Mouse (Mus musculus) naive thymus-derived CD4-positive, alpha-beta T cell, adult 2 months (primary cell): ENCODE measurements around the gene Gm10577.

ENCODE experiments used
- DNase-seq: peaks from one replicate; pipeline ENCODE4 v3.0.0-alpha.2; 2011; ENCODE audit warnings: low read depth

The Gm10577 gene

DNA sequence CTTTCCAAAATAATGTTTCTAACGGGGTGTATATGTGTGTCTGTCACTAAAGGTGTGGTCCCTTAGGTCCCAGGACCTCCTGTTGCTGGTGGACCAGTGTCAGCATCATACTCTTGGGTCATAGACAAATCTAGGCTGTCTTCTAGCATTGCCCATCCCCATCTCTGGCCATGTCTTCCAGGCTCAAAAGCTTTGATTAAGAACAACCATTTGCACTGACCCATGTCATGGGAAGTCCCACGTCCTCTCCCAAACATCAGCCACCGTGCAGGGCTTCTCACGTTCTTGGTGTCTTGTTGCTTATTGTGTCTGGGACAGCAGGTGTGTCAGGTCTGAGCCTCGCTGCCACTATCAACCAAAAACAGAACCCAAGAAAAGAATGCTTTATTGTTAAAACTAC lies 24.9 kb downstream of the Gm10577 start:
- no peak for DNase-seq

DNA sequence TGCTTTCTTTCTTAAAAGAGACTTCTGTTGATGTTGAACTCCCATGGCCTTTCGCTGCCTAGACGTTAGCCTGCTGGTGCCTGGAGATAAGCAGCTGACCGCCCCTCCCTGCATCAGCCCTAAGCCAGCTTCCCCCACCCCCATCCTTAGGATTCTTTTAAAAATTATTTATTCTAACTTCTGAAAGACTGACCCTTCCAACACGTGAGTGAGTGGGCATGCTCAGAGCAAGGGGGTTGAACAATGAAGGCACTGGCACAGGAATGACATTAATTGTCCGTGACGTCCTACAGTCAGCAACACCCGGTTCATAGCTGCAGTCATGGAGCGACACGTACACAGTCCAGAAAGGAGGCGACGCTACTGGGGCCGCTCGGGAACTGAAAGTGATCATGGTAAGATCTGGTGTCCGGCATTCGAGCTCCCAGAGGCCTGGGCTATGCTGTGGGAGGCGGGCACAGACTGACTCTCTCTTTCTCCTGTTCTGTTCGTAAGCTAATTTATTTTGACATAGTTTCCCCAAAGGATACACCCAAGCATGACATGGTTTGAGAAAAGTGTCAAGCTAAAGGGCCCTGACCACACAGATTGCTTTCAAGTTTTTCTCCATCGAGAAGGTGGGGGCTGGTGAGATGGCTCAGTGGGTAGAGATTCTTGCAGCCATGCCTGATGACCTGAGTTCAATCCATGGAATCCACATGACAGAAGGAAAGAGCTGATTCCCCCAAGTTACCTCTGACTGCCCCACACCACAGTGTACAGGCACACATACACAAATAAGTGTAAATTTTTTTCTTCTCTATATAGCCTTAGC lies 25.8 kb downstream of the Gm10577 start:
- no peak for DNase-seq

DNA sequence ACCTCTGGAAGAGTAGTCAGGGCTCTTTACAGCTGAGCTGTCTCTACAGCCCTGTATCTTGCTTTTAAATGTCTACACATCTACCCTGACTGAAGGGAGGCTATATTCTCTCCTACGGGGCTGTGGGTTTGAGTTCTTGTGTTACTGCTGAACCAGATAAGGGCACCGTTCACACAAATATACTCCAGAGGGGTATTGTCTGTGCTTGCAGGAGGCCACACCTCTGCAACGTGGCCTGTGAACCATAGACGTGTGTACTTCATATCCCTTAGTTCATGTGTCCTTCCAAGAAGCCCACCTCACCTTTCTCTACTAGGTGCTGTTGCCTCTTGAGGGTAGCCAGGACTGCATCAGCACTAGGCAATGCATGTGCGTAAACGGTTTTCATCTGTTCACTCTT lies 28.4 kb downstream of the Gm10577 start:
- no peak for DNase-seq

DNA sequence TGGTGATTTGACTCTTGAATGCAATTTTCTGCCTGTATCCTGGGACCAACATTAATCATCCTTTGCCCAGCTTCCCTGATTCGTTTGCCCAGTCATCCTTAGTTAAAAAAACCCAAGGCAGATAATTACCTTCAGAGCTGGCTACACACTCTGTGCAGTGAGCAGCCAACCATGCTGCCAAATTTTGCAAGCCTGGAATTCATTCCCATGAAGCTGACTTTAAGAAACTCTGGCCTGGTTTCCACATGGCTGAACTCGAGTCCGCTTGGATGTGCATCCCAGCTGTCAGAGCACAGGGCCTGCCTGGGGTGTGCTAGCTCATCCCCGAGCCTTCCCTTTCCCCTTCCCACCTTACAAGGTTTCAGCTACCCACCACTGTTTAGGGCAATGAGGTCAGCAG lies 29.5 kb downstream of the Gm10577 start:
- DNase-seq, result no peak

DNA sequence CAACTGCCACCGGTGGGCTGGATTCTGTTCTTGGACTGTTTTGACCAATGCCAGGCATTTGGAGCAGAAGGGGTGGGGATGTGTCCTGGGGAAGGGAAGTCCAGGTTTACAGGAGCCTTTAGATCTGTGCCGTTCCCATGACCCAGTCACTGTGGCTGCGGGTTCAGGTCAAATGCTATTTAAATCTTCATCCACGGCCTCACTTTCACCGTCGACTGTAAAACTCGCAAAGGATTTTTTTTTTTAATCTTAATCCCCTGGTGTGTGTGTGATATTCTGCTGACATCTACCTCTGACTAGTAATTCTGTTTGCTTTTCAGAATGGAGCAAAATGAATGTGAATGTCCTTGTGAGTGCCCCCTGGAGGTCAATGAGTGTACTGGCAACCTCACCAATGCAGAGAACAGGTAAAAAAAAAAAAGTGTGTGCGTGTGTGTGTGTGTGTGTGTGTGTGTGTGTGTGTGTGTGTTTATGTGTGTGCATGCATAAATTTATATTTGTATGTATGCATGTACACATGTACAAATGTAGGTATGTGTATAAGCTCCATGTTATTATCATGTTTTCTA lies 32.2 kb downstream of the Gm10577 start:
- peak; percentile 24 for DNase-seq

DNA sequence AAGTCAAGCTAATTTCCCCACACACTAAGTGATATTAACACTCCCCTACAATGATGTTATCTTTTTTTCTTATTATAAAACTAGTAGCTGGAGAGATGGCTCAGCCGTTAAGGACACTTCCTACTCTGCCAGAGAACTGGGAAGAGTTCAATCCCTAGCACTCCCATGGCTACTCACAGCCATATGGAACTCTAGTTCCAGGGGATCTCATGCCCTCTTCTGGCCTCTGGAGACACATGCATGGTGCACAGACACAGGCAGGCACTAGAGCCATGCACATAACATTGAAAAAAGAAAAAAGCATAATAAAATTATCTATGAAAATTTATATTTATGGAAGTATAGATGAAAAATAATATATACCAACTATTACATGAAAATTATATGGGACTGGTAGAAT lies 33.3 kb downstream of the Gm10577 start:
- no peak for DNase-seq

DNA sequence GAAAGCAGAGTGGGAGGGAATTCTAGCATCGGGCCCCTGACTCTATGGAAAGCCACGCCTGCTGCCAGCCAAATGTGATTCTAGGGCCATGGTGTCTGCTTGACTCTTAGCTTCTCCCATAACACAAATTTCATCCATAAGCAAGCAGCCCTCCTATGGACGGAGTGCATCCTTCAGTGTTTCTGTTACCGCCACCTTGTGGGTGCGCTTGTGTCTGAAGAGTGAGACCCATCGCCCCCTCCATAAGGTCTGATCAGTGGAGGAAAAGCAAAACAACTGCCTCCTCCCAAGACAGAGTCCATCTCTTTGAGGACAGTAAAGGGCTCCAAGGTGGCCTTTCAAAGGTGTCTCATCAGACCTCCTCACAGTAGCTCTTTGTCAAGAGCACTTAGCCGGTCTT lies 43.0 kb downstream of the Gm10577 start:
- DNase-seq, result no peak

DNA sequence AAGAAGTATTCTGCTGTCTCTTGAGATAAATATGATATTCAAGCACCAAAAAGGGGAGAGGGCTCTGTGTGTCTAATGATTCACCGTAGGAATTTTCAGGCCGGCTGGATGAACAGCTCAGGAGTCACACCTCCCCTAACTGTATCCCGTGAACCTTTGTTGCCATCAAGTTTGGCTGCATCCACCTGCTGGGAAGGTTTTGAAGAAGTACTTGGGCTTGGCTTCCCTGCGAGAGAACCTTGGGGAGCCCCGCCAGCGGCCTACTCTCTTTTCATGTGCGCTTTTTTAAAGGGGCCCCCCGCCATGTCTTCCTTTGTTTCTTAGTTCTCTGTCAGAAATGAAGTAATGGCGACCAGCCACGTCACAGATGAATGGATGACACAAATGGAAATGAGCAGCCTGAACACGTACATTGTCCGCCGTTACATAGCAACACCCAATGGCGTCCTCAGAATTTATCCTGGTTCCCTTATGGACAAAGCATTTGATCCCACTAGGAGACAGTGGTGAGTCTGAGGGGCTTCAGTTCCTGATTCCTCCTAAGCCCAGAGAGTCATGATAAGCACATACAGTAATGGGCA lies 46.0 kb downstream of the Gm10577 start:
- DNase-seq, result no peak

DNA sequence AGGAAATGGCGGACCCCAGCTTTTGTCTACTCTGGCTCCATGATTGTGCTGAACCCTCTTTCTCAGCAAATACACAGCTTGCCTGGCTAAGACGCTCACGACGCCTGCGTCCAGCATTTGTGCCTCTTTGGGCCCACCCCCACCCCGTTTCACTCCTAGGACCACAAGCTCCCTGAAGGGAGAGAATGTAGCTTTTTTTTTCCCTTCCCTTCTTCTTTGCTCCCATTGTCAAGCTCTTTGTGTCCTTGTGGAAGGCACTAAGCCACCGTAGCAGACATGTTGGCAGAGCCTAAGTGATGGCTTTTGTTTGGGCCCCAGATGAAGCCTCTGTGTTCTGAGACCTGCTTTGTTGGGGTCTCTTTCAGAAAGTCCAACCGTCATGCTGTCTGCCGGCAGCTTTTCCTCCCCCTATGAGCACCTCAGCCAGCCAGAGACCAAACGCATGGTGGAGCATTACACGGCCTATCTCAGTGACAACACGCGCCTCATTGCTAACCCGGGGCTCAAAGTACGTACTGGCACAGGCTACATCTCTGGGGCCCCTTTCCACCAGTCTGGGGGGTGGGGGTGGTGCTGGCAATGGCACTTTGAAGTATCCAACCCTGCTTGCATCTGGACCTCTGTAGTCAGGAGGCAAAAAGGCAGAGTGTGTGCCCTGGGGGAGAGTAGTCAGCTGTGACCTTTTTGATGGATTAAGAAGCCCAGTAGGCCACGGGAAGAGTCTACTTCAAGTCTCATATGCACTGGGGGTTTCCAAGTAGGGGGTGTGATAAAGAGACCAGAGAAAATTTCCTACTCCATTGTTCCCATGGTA lies 46.6 kb downstream of the Gm10577 start:
- no peak for DNase-seq
